Mouse (Mus musculus) lung, embryonic 15.5 days (tissue): ENCODE measurements around the gene Adpgk. TPM values are rescaled to one million over a fixed set of nuclear protein-coding genes. Genes with fewer than 3 reads are reported as not detected.

Source experiments
- ATAC-seq: fragments of 200-750 bp; cut with Nextera tagmentation; 2 replicates; pipeline ENCODE4 v1.8.0; 2017; ENCODE audit warnings: moderate number of reproducible peaks, borderline replicate concordance; ENCODE audit not compliant: low FRiP score, low TSS enrichment; ENCODE audit errors: extremely low read depth
- H3K27ac ChIP-seq: fragments of 300-500 bp; sonication (generic); 2 replicates; pipeline ENCODE4 v1.5.1; 2015; ENCODE audit warnings: moderate library complexity, mild to moderate bottlenecking, inconsistent platforms
- H3K27me3 ChIP-seq: fragments of 300-500 bp; sonication (generic); 2 replicates; pipeline ENCODE4 v1.6.1; 2015; ENCODE audit warnings: inconsistent platforms
- H3K36me3 ChIP-seq: fragments of 300-500 bp; sonication (generic); 2 replicates; pipeline ENCODE4 v1.6.1; 2015; ENCODE audit warnings: inconsistent platforms
- H3K4me1 ChIP-seq: fragments of 300-500 bp; sonication (generic); 2 replicates; pipeline ENCODE4 v1.6.1; 2015; ENCODE audit warnings: inconsistent platforms
- H3K4me2 ChIP-seq: fragments of 300-500 bp; sonication (generic); 2 replicates; pipeline ENCODE4 v1.6.1; 2015; ENCODE audit warnings: inconsistent platforms, mild to moderate bottlenecking, moderate library complexity
- H3K4me3 ChIP-seq: fragments of 300-500 bp; sonication (generic); 2 replicates; pipeline ENCODE4 v1.5.1; 2015; ENCODE audit warnings: mild to moderate bottlenecking, inconsistent platforms
- H3K9ac ChIP-seq: fragments of 300-500 bp; sonication (generic); 2 replicates; pipeline ENCODE4 v1.6.1; 2015; ENCODE audit warnings: inconsistent platforms
- H3K9me3 ChIP-seq: fragments of 300-500 bp; sonication (generic); 2 replicates; pipeline ENCODE4 v1.6.1; 2016; ENCODE audit warnings: inconsistent platforms
- WGBS: fragments of 180-500 bp; shearing (Covaris S2); methylation state at CpG from one replicate; pipeline ENCODE4 v1.1.7; 2015; 5-methylcytosine and 5-hydroxymethylcytosine counted together
- polyA plus RNA-seq: library from polyadenylated mRNA; unstranded; fragments of >200 nt; fragmentation: Nextera tagmentation; extraction: Ambion mirVana; gene quantifications from 2 replicates; pipeline ENCODE4 v1.2.1, GENCODE M21; 2015

The Adpgk gene
- polyA plus RNA-seq, 1 experiment from 2014 or later: 41.3 TPM

GRCm38 (mm10) chr9:59273199-59273598, 18.2 kb upstream of the Adpgk start:
- Histone ChIP-seq H3K4me2 (no peak overlapping the region), H3K27me3 (no peaks in the 10 kb centered on the region), H3K9me3 (no peaks in the 10 kb centered on the region), H3K27ac (no peak overlapping the region), H3K36me3 (no peaks in the 10 kb centered on the region), H3K9ac (no peak overlapping the region), H3K4me3 (no peak overlapping the region), H3K4me1 (peaks cover 9% of the 10 kb centered on the region)
- no peak for ATAC-seq

GRCm38 (mm10) chr9:59274846-59275455, 16.4 kb upstream of the Adpgk start:
- Histone ChIP-seq H3K9me3 (no peaks in the 10 kb centered on the region), H3K27me3 (no peaks in the 10 kb centered on the region), H3K36me3 (no peaks in the 10 kb centered on the region), H3K9ac (no peak overlapping the region), H3K4me3 (no peak overlapping the region), H3K4me1 (no peaks in the 10 kb centered on the region), H3K4me2 (no peak overlapping the region), H3K27ac (no peak overlapping the region)
- ATAC-seq: no peak
- WGBS: 83% methylated on average over 19 of the region's 19 CpGs

GRCm38 (mm10) chr9:59278199-59278598, 13.2 kb upstream of the Adpgk start:
- H3K9ac ChIP-seq: no peak overlapping the region
- ATAC-seq: no peak
- no peaks in the 10 kb centered on the region for H3K27me3 ChIP-seq
- H3K4me1 ChIP-seq: peaks cover 9% of the 10 kb centered on the region
- H3K4me3 ChIP-seq: no peak overlapping the region
- 88% methylated on average over 2 of the region's 2 CpGs for WGBS
- H3K27ac ChIP-seq: no peak overlapping the region
- H3K4me2 ChIP-seq: no peak overlapping the region
- H3K36me3 ChIP-seq: no peaks in the 10 kb centered on the region
- H3K9me3 ChIP-seq: no peaks in the 10 kb centered on the region

- Histone ChIP-seq H3K27ac (no peak overlapping the region), H3K9ac (no peak overlapping the region), H3K4me3 (no peak overlapping the region), H3K27me3 (no peaks in the 10 kb centered on the region), H3K4me1 (peaks cover 9% of the 10 kb centered on the region), H3K9me3 (no peaks in the 10 kb centered on the region), H3K4me2 (no peak overlapping the region), H3K36me3 (no peaks in the 10 kb centered on the region)
- ATAC-seq: no peak
- WGBS: 43% methylated on average over 5 of the region's 5 CpGs
Measured at GRCm38 (mm10) chr9:59278694-59279093, 12.7 kb upstream of the Adpgk start.

- Histone ChIP-seq H3K27ac (no peak overlapping the region), H3K9me3 (no peaks in the 10 kb centered on the region), H3K4me3 (no peak overlapping the region), H3K4me2 (no peak overlapping the region), H3K27me3 (no peaks in the 10 kb centered on the region), H3K36me3 (no peaks in the 10 kb centered on the region), H3K4me1 (peaks cover 9% of the 10 kb centered on the region), H3K9ac (no peak overlapping the region)
- WGBS: 88% methylated on average over 5 of the region's 5 CpGs
- no peak for ATAC-seq
Measured at GRCm38 (mm10) chr9:59280888-59281287, 10.5 kb upstream of the Adpgk start.

GRCm38 (mm10) chr9:59281871-59282682, 9.3 kb upstream of the Adpgk start:
- Histone ChIP-seq H3K4me3 (no peak overlapping the region), H3K4me1 (peaks cover 9% of the 10 kb centered on the region), H3K36me3 (no peaks in the 10 kb centered on the region), H3K27ac (no peak overlapping the region), H3K4me2 (peak overlapping the region; percentile 39), H3K9me3 (no peaks in the 10 kb centered on the region), H3K9ac (no peak overlapping the region), H3K27me3 (no peaks in the 10 kb centered on the region)
- 43% methylated on average over 19 of the region's 27 CpGs for WGBS
- ATAC-seq: peak; percentile 73

- Histone ChIP-seq H3K4me3 (no peak overlapping the region), H3K9me3 (no peaks in the 10 kb centered on the region), H3K36me3 (no peaks in the 10 kb centered on the region), H3K9ac (no peak overlapping the region), H3K4me2 (peak overlapping the region; percentile 39), H3K4me1 (peaks cover 9% of the 10 kb centered on the region), H3K27ac (no peak overlapping the region), H3K27me3 (no peaks in the 10 kb centered on the region)
- ATAC-seq: no peak; the same call in 1 of the 2 replicates
- 41% methylated on average over 7 of the region's 7 CpGs for WGBS
Measured at GRCm38 (mm10) chr9:59282683-59282986, 8.7 kb upstream of the Adpgk start.

GRCm38 (mm10) chr9:59285614-59286013, 5.7 kb upstream of the Adpgk start:
- ATAC-seq: no peak
- no peak overlapping the region for H3K4me2 ChIP-seq
- no peaks in the 10 kb centered on the region for H3K27me3 ChIP-seq
- H3K4me3 ChIP-seq: no peak overlapping the region
- no peak overlapping the region for H3K27ac ChIP-seq
- 63% methylated on average over 6 of the region's 6 CpGs for WGBS
- no peaks in the 10 kb centered on the region for H3K9me3 ChIP-seq
- no peaks in the 10 kb centered on the region for H3K36me3 ChIP-seq
- peaks cover 24% of the 10 kb centered on the region for H3K4me1 ChIP-seq
- no peak overlapping the region for H3K9ac ChIP-seq

GRCm38 (mm10) chr9:59288058-59288457, 3.3 kb upstream of the Adpgk start:
- WGBS: 79% methylated on average over 5 of the region's 5 CpGs
- Histone ChIP-seq H3K4me1 (peaks cover 27% of the 10 kb centered on the region), H3K4me3 (no peak overlapping the region), H3K4me2 (no peak overlapping the region), H3K27me3 (no peaks in the 10 kb centered on the region), H3K36me3 (no peaks in the 10 kb centered on the region), H3K9me3 (no peaks in the 10 kb centered on the region), H3K27ac (no peak overlapping the region), H3K9ac (no peak overlapping the region)
- ATAC-seq: no peak

GRCm38 (mm10) chr9:59288685-59289410, 2.5 kb upstream of the Adpgk start:
- Histone ChIP-seq H3K4me1 (peaks cover 30% of the 10 kb centered on the region), H3K36me3 (no peaks in the 10 kb centered on the region), H3K27me3 (no peaks in the 10 kb centered on the region), H3K27ac (peak overlapping the region; percentile 91), H3K4me2 (no peak overlapping the region), H3K4me3 (no peak overlapping the region), H3K9me3 (no peaks in the 10 kb centered on the region), H3K9ac (no peak overlapping the region; the same call in 1 of the 2 replicates)
- no peak for ATAC-seq
- 57% methylated on average over 3 of the region's 3 CpGs for WGBS

GRCm38 (mm10) chr9:59289529-59290115, 1.7 kb upstream of the Adpgk start:
- WGBS: 50% methylated on average over 6 of the region's 6 CpGs
- Histone ChIP-seq H3K9me3 (no peaks in the 10 kb centered on the region), H3K4me1 (peaks cover 30% of the 10 kb centered on the region), H3K27me3 (no peaks in the 10 kb centered on the region), H3K27ac (peak overlapping the region; percentile 91), H3K36me3 (no peaks in the 10 kb centered on the region), H3K4me3 (no peak overlapping the region), H3K4me2 (no peak overlapping the region), H3K9ac (no peak overlapping the region; the same call in 1 of the 2 replicates)
- ATAC-seq: no peak
